Mouse (Mus musculus) hindbrain, embryonic 11.5 days (tissue): ENCODE measurements around the gene Atl2. TPM values are rescaled to one million over a fixed set of nuclear protein-coding genes. Genes with fewer than 3 reads are reported as not detected.

ENCODE experiments used
- ATAC-seq: fragments of 200-750 bp; cut with Nextera tagmentation; 2 replicates; pipeline ENCODE4 v1.8.0; 2017; ENCODE audit warnings: mild to moderate bottlenecking, moderate TSS enrichment, moderate library complexity; ENCODE audit not compliant: low FRiP score
- DNase-seq: peaks from one replicate; pipeline ENCODE4 v3.0.0-alpha.2; 2015; ENCODE audit warnings: low spot score
- H3K27ac ChIP-seq: fragments of 300-500 bp; sonication (generic); 2 replicates; pipeline ENCODE4 v1.5.1; 2014; ENCODE audit warnings: mild to moderate bottlenecking, low read depth, low read length
- H3K27me3 ChIP-seq: fragments of 300-500 bp; sonication (generic); 2 replicates; pipeline ENCODE4 v1.6.1; 2014; ENCODE audit warnings: mild to moderate bottlenecking, low read length, moderate library complexity, mixed read lengths; ENCODE audit not compliant: control insufficient read depth, insufficient read depth
- H3K36me3 ChIP-seq: fragments of 300-500 bp; sonication (generic); 2 replicates; pipeline ENCODE4 v1.6.1; 2014; ENCODE audit warnings: mild to moderate bottlenecking, low read length, moderate library complexity, mixed read lengths; ENCODE audit not compliant: control insufficient read depth, insufficient read depth
- H3K4me1 ChIP-seq: fragments of 300-500 bp; sonication (generic); replicated peaks from 2 replicates; pipeline ENCODE4 v1.6.1; 2014; ENCODE audit warnings: low read length, mixed read lengths; ENCODE audit not compliant: control insufficient read depth, insufficient read depth
- H3K4me2 ChIP-seq: fragments of 300-500 bp; sonication (generic); replicated peaks from 2 replicates; pipeline ENCODE4 v1.6.1; 2014; ENCODE audit warnings: mild to moderate bottlenecking, low read depth, low read length
- H3K4me3 ChIP-seq: fragments of 300-500 bp; sonication (generic); 2 replicates; pipeline ENCODE4 v1.5.1; 2014; ENCODE audit warnings: low read depth, low read length
- H3K9ac ChIP-seq: fragments of 300-500 bp; sonication (generic); 2 replicates; pipeline ENCODE4 v1.6.1; 2014; ENCODE audit warnings: low read depth, low read length
- H3K9me3 ChIP-seq: fragments of 300-500 bp; sonication (generic); 2 replicates; pipeline ENCODE4 v1.6.1; 2016; ENCODE audit warnings: low read length; ENCODE audit not compliant: control insufficient read depth
- WGBS: fragments of 180-500 bp; shearing (Covaris S2); extraction: QIAGEN DNeasy Blood & Tissue Kit; methylation state at CpG from one replicate; pipeline ENCODE4 v1.1.7; 2014; 5-methylcytosine and 5-hydroxymethylcytosine counted together
- polyA plus RNA-seq: library from polyadenylated mRNA; unstranded; fragments of >200 nt; fragmentation: Nextera tagmentation; extraction: Ambion mirVana; gene quantifications from 2 replicates; pipeline ENCODE4 v1.2.1, GENCODE M21; 2014

Atl2 gene
- polyA plus RNA-seq, 1 experiment from 2014 or later: 41.3 TPM

GRCm38 (mm10) chr17:79887926-79888325, 8.0 kb downstream of the Atl2 start:
- no peak overlapping the region for H3K4me2 ChIP-seq
- H3K9me3 ChIP-seq: no peaks in the 10 kb centered on the region
- no peak overlapping the region for H3K4me3 ChIP-seq
- no peak overlapping the region for H3K9ac ChIP-seq
- 0 out of 2 replicates have a peak, but pooled peaks cover 2% of the 10 kb centered on the region for H3K4me1 ChIP-seq
- H3K27ac ChIP-seq: no peak overlapping the region
- no peaks in the 10 kb centered on the region for H3K27me3 ChIP-seq
- H3K36me3 ChIP-seq: no peaks in the 10 kb centered on the region
- ATAC-seq (no peak), DNase-seq (no peak)
- 67% methylated on average over 1 of the region's 1 CpGs for WGBS

- ATAC-seq (no peak), DNase-seq (no peak)
- Histone ChIP-seq H3K36me3 (no peaks in the 10 kb centered on the region), H3K9me3 (no peaks in the 10 kb centered on the region), H3K4me2 (no peak overlapping the region), H3K9ac (no peak overlapping the region), H3K27me3 (no peaks in the 10 kb centered on the region), H3K27ac (no peak overlapping the region), H3K4me1 (no peaks in the 10 kb centered on the region), H3K4me3 (no peak overlapping the region)
- WGBS: 23% methylated on average over 4 of the region's 4 CpGs
These were observed 12.7 kb downstream of the Atl2 start for GRCm38 (mm10) chr17:79883198-79883597.

- Histone ChIP-seq H3K4me3 (no peak overlapping the region), H3K27ac (no peak overlapping the region), H3K9me3 (no peaks in the 10 kb centered on the region), H3K4me1 (no peaks in the 10 kb centered on the region), H3K4me2 (no peak overlapping the region), H3K27me3 (no peaks in the 10 kb centered on the region), H3K9ac (no peak overlapping the region), H3K36me3 (0 out of 2 replicates have a peak, but pooled peaks cover 2% of the 10 kb centered on the region)
- WGBS: 95% methylated on average over 5 of the region's 5 CpGs
- ATAC-seq: no peak
- no peak for DNase-seq
These were observed 30.9 kb downstream of the Atl2 start for GRCm38 (mm10) chr17:79865027-79865426.

- DNase-seq (no peak), ATAC-seq (no peak)
- Histone ChIP-seq H3K27ac (no peak overlapping the region), H3K4me3 (no peak overlapping the region), H3K4me1 (no peaks in the 10 kb centered on the region), H3K9ac (no peak overlapping the region), H3K9me3 (no peaks in the 10 kb centered on the region), H3K27me3 (no peaks in the 10 kb centered on the region), H3K36me3 (0 out of 2 replicates have a peak, but pooled peaks cover 2% of the 10 kb centered on the region), H3K4me2 (no peak overlapping the region)
- 89% methylated on average over 8 of the region's 8 CpGs for WGBS
These were observed 31.4 kb downstream of the Atl2 start for GRCm38 (mm10) chr17:79864503-79864902.

GRCm38 (mm10) chr17:79862038-79862437, 33.9 kb downstream of the Atl2 start:
- ATAC-seq (no peak), DNase-seq (no peak)
- Histone ChIP-seq H3K4me2 (no peak overlapping the region), H3K36me3 (0 out of 2 replicates have a peak, but pooled peaks cover 2% of the 10 kb centered on the region), H3K4me3 (no peak overlapping the region), H3K27me3 (no peaks in the 10 kb centered on the region), H3K27ac (no peak overlapping the region), H3K9ac (no peak overlapping the region), H3K9me3 (no peaks in the 10 kb centered on the region), H3K4me1 (no peaks in the 10 kb centered on the region)
- 78% methylated on average over 1 of the region's 1 CpGs for WGBS

- no peak overlapping the region for H3K9ac ChIP-seq
- ATAC-seq: no peak
- H3K4me3 ChIP-seq: no peak overlapping the region
- 0 out of 2 replicates have a peak, but pooled peaks cover 3% of the 10 kb centered on the region for H3K36me3 ChIP-seq
- H3K27me3 ChIP-seq: no peaks in the 10 kb centered on the region
- H3K4me1 ChIP-seq: no peaks in the 10 kb centered on the region
- H3K4me2 ChIP-seq: no peak overlapping the region
- DNase-seq: no peak
- WGBS: 85% methylated on average over 8 of the region's 8 CpGs
- H3K27ac ChIP-seq: no peak overlapping the region
- H3K9me3 ChIP-seq: no peaks in the 10 kb centered on the region
These were observed 40.4 kb downstream of the Atl2 start for GRCm38 (mm10) chr17:79855533-79855932.

GRCm38 (mm10) chr17:79848385-79848784, 47.5 kb downstream of the Atl2 start:
- no peak for DNase-seq
- no peak overlapping the region for H3K4me2 ChIP-seq
- WGBS: 93% methylated on average over 5 of the region's 5 CpGs
- no peak overlapping the region for H3K27ac ChIP-seq
- no peaks in the 10 kb centered on the region for H3K27me3 ChIP-seq
- H3K4me1 ChIP-seq: no peaks in the 10 kb centered on the region
- no peaks in the 10 kb centered on the region for H3K9me3 ChIP-seq
- ATAC-seq: no peak
- no peak overlapping the region for H3K4me3 ChIP-seq
- no peak overlapping the region for H3K9ac ChIP-seq
- H3K36me3 ChIP-seq: no peaks in the 10 kb centered on the region

GRCm38 (mm10) chr17:79846182-79846581, 49.7 kb downstream of the Atl2 start:
- Histone ChIP-seq H3K4me1 (no peaks in the 10 kb centered on the region), H3K9ac (no peak overlapping the region), H3K27ac (no peak overlapping the region), H3K4me3 (no peak overlapping the region), H3K36me3 (no peaks in the 10 kb centered on the region), H3K4me2 (no peak overlapping the region), H3K27me3 (no peaks in the 10 kb centered on the region), H3K9me3 (no peaks in the 10 kb centered on the region)
- ATAC-seq (no peak), DNase-seq (no peak)
- 92% methylated on average over 2 of the region's 2 CpGs for WGBS

GRCm38 (mm10) chr17:79845695-79846094, 50.2 kb downstream of the Atl2 start:
- Histone ChIP-seq H3K36me3 (no peaks in the 10 kb centered on the region), H3K9me3 (no peaks in the 10 kb centered on the region), H3K4me2 (no peak overlapping the region), H3K27ac (no peak overlapping the region), H3K4me3 (no peak overlapping the region), H3K4me1 (no peaks in the 10 kb centered on the region), H3K27me3 (no peaks in the 10 kb centered on the region), H3K9ac (no peak overlapping the region)
- DNase-seq: no peak
- ATAC-seq: no peak
- 72% methylated on average over 2 of the region's 2 CpGs for WGBS
